Mouse (Mus musculus): ENCODE measurements around the gene Zscan21.

Gene Zscan21

DNA sequence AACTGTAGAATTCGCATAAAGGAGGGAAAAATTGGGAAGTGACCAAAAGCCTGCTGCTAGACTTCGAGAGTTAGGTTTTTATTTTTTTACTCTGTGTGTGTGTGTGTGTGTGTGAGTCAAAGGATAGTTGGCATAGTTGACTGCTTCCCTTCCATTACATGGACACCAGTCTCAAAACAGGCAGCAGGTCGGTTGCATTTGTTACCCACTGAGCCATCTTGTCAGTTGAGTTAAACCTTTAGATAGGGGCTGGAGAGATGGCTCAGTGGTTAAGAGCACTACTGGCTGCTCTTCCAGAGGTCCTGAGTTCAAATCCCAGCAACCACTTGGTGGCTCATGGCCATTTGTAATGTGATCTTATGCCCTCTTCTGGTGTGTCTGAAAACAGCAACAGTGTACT is 1.3 kb downstream of the Zscan21 start:
- DNase-seq, result no peak

DNA sequence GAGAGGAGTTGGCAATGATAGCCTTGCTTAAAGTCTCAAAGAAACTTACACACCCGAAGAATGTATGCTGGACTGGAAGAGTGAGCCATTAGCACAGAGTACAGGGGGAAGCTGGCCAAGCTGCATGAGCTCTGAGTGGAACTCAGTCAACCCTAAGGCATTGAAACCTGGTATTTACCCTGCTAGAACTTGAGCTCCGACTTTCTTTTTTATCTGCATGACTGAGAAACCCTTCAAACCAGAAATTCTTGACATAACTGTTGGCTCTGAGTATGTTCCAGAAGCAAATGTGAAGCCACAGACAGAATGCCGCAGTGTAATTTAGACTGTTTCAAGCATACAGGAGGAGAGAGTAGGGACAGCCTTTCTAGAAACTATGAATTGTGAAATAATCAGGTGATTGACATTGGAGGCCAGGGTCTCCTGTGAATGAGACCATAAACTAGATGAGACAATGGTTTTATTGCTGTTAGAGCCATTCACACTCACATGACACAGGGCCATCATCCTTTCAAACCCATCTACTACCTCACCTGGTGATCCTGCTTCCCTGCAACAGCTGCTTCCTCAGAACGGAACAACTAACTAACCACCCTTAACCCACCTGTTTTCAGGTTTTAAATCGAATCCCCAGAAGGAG is 15.8 kb downstream of the Zscan21 start:
- DNase-seq, result peak in 1 of 2 experiments; percentile 28

- DNase-seq, result no peak
Observed at GRCm38 (mm10) chr5:138137257-138137656, 20.6 kb downstream of the Zscan21 start.

DNA sequence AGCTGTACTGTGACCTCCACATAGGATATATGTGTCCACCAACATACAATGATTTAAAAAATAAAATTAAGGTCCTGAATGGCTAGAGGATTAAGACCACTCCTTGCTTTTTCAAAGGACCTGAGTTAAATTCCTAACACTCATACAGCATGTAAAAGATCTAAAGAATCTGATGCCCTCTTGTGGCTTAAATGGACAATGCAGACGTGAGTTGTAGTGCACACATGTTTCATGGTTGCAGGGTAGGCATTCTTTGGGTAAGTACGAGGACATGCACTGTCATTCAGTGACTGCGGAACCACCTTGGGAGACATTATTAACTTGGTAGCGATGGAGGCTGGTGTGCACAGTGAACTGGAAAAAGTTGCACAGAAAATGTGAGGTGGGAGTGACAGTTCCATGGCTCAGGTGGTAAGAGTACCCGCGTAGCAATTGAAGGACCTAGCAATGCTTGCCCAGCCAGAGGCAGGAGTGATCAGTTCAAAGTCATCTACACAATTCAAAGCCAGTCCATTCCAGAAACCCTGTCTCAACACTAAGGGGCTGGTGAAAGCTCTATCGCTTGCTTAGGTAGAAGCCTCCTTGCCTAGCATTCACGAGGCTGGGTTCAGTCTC is 21.3 kb downstream of the Zscan21 start:
- DNase-seq, result peak in 1 of 2 experiments; percentile 31

DNA sequence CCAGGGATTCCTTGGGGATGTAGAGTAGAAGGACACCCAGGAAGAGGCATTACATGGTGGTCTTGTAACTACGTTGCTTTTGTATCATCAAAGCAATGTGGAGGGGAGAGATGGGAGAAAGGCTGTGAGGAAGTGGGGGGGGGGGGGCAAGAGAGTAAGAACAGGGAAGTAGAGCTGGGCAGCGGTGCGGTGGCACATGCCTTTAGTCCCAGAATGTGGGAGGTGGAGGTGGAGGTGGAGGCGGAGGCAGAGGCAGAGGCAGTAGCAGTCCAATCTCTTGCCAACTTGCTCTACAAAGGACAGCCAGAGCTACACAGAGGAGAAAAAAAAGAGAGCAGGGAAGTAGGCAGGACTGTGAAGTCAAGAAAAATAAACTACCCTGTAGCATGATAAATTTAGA is 21.9 kb downstream of the Zscan21 start:
- no peak for DNase-seq

DNA sequence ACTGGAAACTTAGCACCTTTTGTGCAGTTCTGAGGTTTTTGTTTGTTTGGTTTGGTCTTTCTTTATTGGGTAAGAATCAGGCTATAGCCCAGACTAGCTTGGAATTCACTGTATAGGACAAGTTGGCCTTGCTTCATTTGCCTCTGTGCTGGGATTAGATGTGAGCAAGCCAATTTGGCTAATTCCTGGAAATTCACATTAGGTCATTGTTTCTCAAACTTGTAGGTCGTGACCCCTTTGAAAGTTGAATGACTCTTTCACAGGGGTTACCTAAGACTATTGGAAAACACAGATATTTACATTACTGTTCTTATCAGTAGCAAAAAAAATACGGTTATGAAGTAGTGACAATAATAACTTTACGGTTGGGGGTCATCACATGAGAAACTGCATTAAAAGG is 37.7 kb downstream of the Zscan21 start:
- no peak for DNase-seq

GRCm38 (mm10) chr5:138155443-138155976 is 38.8 kb downstream of the Zscan21 start, which contains the start of gene Zfp113:
Zfp113 (minus strand) TSS chr5:138155744.
- peak; percentile 90 to 92 for DNase-seq

DNA sequence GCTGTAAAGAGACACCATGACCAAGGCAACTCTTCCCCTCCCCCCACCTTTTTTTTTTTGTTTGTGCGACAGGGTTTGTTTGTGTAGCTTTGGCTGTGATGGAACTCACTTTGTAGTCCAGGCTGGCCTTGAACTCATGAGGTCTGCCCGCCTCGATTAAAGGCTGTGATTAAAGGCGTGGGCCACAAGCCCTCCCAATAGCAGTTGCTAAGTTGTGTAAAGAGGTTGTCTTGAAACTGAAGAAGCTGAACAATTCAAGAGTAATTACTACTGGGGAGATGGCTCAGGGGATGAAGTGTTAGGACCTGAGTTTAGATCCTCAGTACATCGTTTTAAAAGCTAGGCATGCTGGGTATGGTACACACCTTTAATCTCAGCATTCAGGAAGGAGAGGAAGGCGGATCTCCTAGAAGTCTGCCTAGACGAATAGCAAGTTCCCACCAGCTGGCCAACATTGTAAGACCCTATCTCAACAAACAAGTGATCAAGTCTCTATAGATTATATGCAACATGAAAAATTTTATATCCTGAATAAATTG is 43.6 kb downstream of the Zscan21 start:
- no peak for DNase-seq

DNA sequence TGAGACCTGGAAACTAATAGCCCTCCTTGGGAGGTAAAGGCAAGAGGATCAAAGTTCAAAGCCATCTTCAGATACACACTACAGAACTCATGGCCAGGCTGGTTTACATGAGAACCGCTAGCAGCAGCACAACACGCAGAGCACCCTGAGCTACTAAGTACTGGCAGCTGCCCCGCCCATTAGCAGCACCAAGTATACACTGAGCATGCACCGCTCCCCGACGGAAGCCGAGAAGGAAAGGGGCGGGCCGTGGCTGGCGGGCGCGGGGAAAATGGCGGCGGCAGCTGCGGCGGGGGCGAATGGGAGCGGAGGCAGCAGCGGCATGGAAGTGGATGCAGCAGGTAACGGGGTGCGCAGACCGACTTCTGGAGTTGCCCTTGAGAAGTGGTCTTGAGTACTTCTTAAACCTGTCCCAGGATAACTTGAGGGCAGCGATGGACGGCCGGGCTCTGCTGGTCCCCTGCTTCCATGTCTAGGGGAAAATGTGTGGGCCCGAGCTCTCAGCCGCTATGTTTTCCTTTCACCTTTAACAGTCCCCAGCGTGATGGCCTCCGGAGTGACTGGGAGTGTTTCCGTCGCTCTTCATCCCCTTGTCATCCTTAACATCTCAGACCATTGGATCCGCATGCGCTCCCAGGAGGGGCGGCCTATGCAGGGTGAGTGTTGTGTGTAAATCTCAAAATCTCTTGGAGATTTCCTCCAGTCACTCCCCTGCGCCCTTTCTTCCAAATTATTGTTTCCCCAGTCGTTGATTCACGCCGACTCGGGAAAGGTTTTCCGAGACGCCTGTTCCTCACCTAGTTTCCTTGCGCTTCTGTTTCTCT is 44.4 kb downstream of the Zscan21 start, which contains the start of gene Cops6:
TSS of gene Cops6 (plus strand) at position 230 of the 824 bp plus-strand sequence.
- peak; percentile 95 for DNase-seq

- no peak for DNase-seq
Observed at GRCm38 (mm10) chr5:138163046-138163445, 46.3 kb downstream of the Zscan21 start.

DNA sequence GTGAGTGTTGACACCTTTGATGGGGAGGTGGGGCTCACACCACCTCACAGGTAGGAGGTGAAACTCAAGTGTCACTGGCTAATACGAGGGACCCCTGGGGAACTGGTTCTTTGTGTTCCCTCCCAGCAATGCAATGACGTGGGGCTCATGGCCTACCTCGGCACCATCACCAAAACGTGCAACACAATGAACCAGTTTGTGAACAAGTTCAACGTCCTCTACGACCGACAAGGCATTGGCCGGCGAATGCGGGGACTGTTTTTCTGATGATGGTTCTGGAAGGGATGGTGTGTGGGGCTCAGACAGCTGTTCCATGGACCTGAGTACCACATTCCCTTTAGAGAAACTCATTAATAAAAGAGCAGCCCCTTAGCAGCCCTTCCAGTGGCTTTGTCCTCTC is 46.9 kb downstream of the Zscan21 start:
- DNase-seq, result no peak

GRCm38 (mm10) chr5:138165594-138165993 is 48.9 kb downstream of the Zscan21 start:
- no peak for DNase-seq

- peak; percentile 98 for DNase-seq
Observed at GRCm38 (mm10) chr5:138170936-138171561, 54.3 kb downstream of the Zscan21 start.

DNA sequence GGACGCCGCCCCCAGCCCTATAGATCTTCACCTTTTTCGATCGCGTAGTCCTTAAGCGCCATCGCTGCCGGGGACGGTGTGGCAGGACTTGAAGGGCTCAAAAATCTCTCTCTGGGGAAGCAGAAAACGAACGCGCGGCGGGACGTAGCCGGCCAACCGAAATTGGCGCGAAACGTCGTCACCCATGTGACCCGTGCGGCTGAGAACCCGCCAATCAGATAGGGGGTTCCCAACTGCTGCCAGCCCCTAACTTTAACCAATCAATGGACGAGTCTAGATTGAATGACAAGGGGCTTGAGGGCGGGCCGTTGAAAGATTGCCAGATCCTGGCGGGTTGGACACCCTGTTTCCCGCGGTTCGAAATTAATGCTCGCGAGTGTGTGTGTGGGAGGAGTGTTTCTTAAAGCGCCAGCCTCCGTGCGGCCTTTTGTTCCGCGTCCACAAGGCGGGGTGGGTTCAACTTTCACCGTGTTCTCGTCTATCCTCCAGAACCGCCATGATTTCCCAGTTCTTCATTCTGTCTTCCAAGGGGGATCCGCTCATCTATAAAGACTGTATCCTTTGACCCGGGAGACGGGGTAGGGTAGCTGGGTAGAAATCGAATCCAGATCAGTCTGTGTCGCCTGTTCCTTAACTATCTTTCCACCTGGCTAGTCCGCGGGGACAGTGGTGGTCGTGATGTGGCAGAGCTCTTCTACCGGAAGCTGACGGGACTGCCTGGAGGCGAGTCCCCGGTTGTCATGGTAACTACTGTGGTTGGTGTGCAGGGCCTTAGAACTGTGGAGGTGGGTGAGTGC is 55.2 kb downstream of the Zscan21 start, which contains the start of the genes Ap4m1 and Mcm7:
TSS of gene Ap4m1 (plus strand) at position 308 of the 797 bp plus-strand sequence.
TSS of gene Mcm7 (minus strand) at position 728 of the 797 bp plus-strand sequence.
- peak; percentile 99 for DNase-seq

DNA sequence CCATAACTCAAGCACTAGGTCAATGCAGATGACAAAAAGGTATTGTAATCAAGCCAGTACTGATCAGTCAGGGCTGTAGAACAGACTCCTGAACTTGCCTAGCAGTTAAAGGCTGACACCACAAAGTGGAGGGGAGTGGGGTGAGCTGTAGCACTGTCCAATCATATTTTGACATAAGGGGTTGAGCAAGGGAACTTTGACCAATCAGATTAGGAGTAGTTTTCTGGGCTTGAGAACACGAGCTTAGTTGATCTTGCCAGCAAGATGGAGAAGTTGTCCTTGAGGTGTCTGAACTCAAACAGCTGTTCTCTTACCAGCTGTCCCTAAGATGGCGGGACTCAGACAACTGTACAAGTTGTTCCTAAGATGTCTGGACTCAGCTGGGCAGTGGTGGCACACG is 56.5 kb downstream of the Zscan21 start:
- DNase-seq, result no peak

Data from lung, postnatal 4 days (tissue).